Mouse (Mus musculus): Measurements from ENCODE around the gene Mif.

- TF ChIP-seq CTCF (IDR thresholded peaks at IDR 0.05; ENCODE audit: extremely low read depth, insufficient read depth, low read length): peak; percentile 46
- TF ChIP-seq POLR2A (IDR thresholded peaks at IDR 0.05; ENCODE audit: extremely low read depth, insufficient read depth, low read length): no peak
Measured at GRCm38 (mm10) chr10:75883232-75883552, 23.2 kb upstream of the Mif start.
